Mouse (Mus musculus) hindbrain, embryonic 11.5 days (tissue): ENCODE data around the gene Arid2. TPM values are rescaled to one million over a fixed set of nuclear protein-coding genes. Genes with fewer than 3 reads are reported as not detected.
"Not testable (repeated sequence)": the region's sequence is repeated elsewhere in the genome, so short reads cannot be mapped to it uniquely, and the experiment has no call there.

Experiments used
- ATAC-seq: fragments of 200-750 bp; cut with Nextera tagmentation; 2 replicates; pipeline ENCODE4 v1.8.0; 2017; ENCODE audit warnings: mild to moderate bottlenecking, moderate TSS enrichment, moderate library complexity; ENCODE audit not compliant: low FRiP score
- DNase-seq: peaks from one replicate; pipeline ENCODE4 v3.0.0-alpha.2; 2015; ENCODE audit warnings: low spot score
- H3K27ac ChIP-seq: fragments of 300-500 bp; sonication (generic); 2 replicates; pipeline ENCODE4 v1.5.1; 2014; ENCODE audit warnings: mild to moderate bottlenecking, low read depth, low read length
- H3K27me3 ChIP-seq: fragments of 300-500 bp; sonication (generic); 2 replicates; pipeline ENCODE4 v1.6.1; 2014; ENCODE audit warnings: mild to moderate bottlenecking, low read length, moderate library complexity, mixed read lengths; ENCODE audit not compliant: control insufficient read depth, insufficient read depth
- H3K36me3 ChIP-seq: fragments of 300-500 bp; sonication (generic); 2 replicates; pipeline ENCODE4 v1.6.1; 2014; ENCODE audit warnings: mild to moderate bottlenecking, low read length, moderate library complexity, mixed read lengths; ENCODE audit not compliant: control insufficient read depth, insufficient read depth
- H3K4me1 ChIP-seq: fragments of 300-500 bp; sonication (generic); replicated peaks from 2 replicates; pipeline ENCODE4 v1.6.1; 2014; ENCODE audit warnings: low read length, mixed read lengths; ENCODE audit not compliant: control insufficient read depth, insufficient read depth
- H3K4me2 ChIP-seq: fragments of 300-500 bp; sonication (generic); replicated peaks from 2 replicates; pipeline ENCODE4 v1.6.1; 2014; ENCODE audit warnings: mild to moderate bottlenecking, low read depth, low read length
- H3K4me3 ChIP-seq: fragments of 300-500 bp; sonication (generic); 2 replicates; pipeline ENCODE4 v1.5.1; 2014; ENCODE audit warnings: low read depth, low read length
- H3K9ac ChIP-seq: fragments of 300-500 bp; sonication (generic); 2 replicates; pipeline ENCODE4 v1.6.1; 2014; ENCODE audit warnings: low read depth, low read length
- H3K9me3 ChIP-seq: fragments of 300-500 bp; sonication (generic); 2 replicates; pipeline ENCODE4 v1.6.1; 2016; ENCODE audit warnings: low read length; ENCODE audit not compliant: control insufficient read depth
- WGBS: fragments of 180-500 bp; shearing (Covaris S2); extraction: QIAGEN DNeasy Blood & Tissue Kit; methylation state at CpG from one replicate; pipeline ENCODE4 v1.1.7; 2014; 5-methylcytosine and 5-hydroxymethylcytosine counted together
- polyA plus RNA-seq: library from polyadenylated mRNA; unstranded; fragments of >200 nt; fragmentation: Nextera tagmentation; extraction: Ambion mirVana; gene quantifications from 2 replicates; pipeline ENCODE4 v1.2.1, GENCODE M21; 2014

Gene Arid2
- polyA plus RNA-seq, 1 experiment from 2014 or later = 39.0 TPM

GRCm38 (mm10) chr15:96325726-96326328, 38.5 kb downstream of the Arid2 start:
- no peak overlapping the region for H3K27ac ChIP-seq
- H3K27me3 ChIP-seq = no peaks in the 10 kb centered on the region
- H3K9ac ChIP-seq = no peak overlapping the region
- ATAC-seq = no peak
- H3K4me3 ChIP-seq = no peak overlapping the region
- H3K9me3 ChIP-seq = no peaks in the 10 kb centered on the region
- no peak for DNase-seq
- H3K4me1 ChIP-seq = no peaks in the 10 kb centered on the region
- WGBS = 83% methylated on average over 7 of the region's 7 CpGs
- H3K36me3 ChIP-seq = no peaks in the 10 kb centered on the region
- H3K4me2 ChIP-seq = no peak overlapping the region

- 91% methylated on average over 3 of the region's 4 CpGs for WGBS
- H3K9me3 ChIP-seq, H3K4me1 ChIP-seq, H3K27me3 ChIP-seq, ATAC-seq, H3K9ac ChIP-seq, H3K4me2 ChIP-seq, H3K4me3 ChIP-seq, DNase-seq, H3K36me3 ChIP-seq, H3K27ac ChIP-seq: not testable (repeated sequence)
These were observed 41.4 kb downstream of the Arid2 start for GRCm38 (mm10) chr15:96328722-96329121.

GRCm38 (mm10) chr15:96330536-96330935, 43.2 kb downstream of the Arid2 start:
- H3K9me3 ChIP-seq = no peaks in the 10 kb centered on the region
- ATAC-seq (no peak), DNase-seq (no peak)
- H3K4me2 ChIP-seq = no peak overlapping the region
- no peak overlapping the region for H3K9ac ChIP-seq
- WGBS = 89% methylated on average over 3 of the region's 3 CpGs
- no peak overlapping the region for H3K27ac ChIP-seq
- no peaks in the 10 kb centered on the region for H3K27me3 ChIP-seq
- no peak overlapping the region for H3K4me3 ChIP-seq
- no peaks in the 10 kb centered on the region for H3K36me3 ChIP-seq
- H3K4me1 ChIP-seq = no peaks in the 10 kb centered on the region; the same call in 1 of the 2 replicates

- Histone ChIP-seq H3K9ac (no peak overlapping the region), H3K4me2 (no peak overlapping the region), H3K4me1 (no peaks in the 10 kb centered on the region; the same call in 1 of the 2 replicates), H3K27me3 (no peaks in the 10 kb centered on the region), H3K27ac (no peak overlapping the region), H3K4me3 (no peak overlapping the region), H3K36me3 (no peaks in the 10 kb centered on the region), H3K9me3 (no peaks in the 10 kb centered on the region)
- DNase-seq = no peak
- no peak for ATAC-seq
- 80% methylated on average over 9 of the region's 9 CpGs for WGBS
These were observed 45.3 kb downstream of the Arid2 start for GRCm38 (mm10) chr15:96332468-96333213.

GRCm38 (mm10) chr15:96333350-96333749, 46.0 kb downstream of the Arid2 start:
- H3K36me3 ChIP-seq = no peaks in the 10 kb centered on the region

GRCm38 (mm10) chr15:96340924-96341323, 53.6 kb downstream of the Arid2 start:
- DNase-seq (no peak), ATAC-seq (no peak)
- no peaks in the 10 kb centered on the region for H3K27me3 ChIP-seq
- H3K4me3 ChIP-seq = no peak overlapping the region
- H3K9me3 ChIP-seq = no peaks in the 10 kb centered on the region
- no peaks in the 10 kb centered on the region for H3K36me3 ChIP-seq
- no peak overlapping the region for H3K4me2 ChIP-seq
- no peak overlapping the region for H3K9ac ChIP-seq
- no peak overlapping the region for H3K27ac ChIP-seq
- 92% methylated on average over 2 of the region's 2 CpGs for WGBS
- H3K4me1 ChIP-seq = no peaks in the 10 kb centered on the region

More at GRCm38 (mm10) chr15:96333350-96333749, 46.0 kb downstream of the Arid2 start:
- no peak for DNase-seq
- WGBS = 64% methylated on average over 5 of the region's 5 CpGs
- H3K27ac ChIP-seq = no peak overlapping the region
- H3K4me2 ChIP-seq = no peak overlapping the region
- H3K4me3 ChIP-seq = no peak overlapping the region
- no peak for ATAC-seq
- no peaks in the 10 kb centered on the region for H3K9me3 ChIP-seq
- H3K4me1 ChIP-seq = no peaks in the 10 kb centered on the region; the same call in 1 of the 2 replicates
- no peaks in the 10 kb centered on the region for H3K27me3 ChIP-seq
- H3K9ac ChIP-seq = no peak overlapping the region

GRCm38 (mm10) chr15:96342097-96342496, 54.8 kb downstream of the Arid2 start:
- Histone ChIP-seq H3K36me3 (no peaks in the 10 kb centered on the region), H3K27me3 (no peaks in the 10 kb centered on the region), H3K27ac (no peak overlapping the region), H3K4me1 (no peaks in the 10 kb centered on the region), H3K9ac (no peak overlapping the region), H3K4me2 (no peak overlapping the region), H3K9me3 (no peaks in the 10 kb centered on the region), H3K4me3 (no peak overlapping the region)
- DNase-seq = no peak
- WGBS = 93% methylated on average over 8 of the region's 8 CpGs
- no peak for ATAC-seq

- no peak overlapping the region for H3K9ac ChIP-seq
- no peaks in the 10 kb centered on the region for H3K4me1 ChIP-seq
- H3K27ac ChIP-seq = no peak overlapping the region
- no peaks in the 10 kb centered on the region for H3K9me3 ChIP-seq
- H3K36me3 ChIP-seq = no peaks in the 10 kb centered on the region
- 96% methylated on average over 3 of the region's 3 CpGs for WGBS
- ATAC-seq (no peak), DNase-seq (no peak)
- no peaks in the 10 kb centered on the region for H3K27me3 ChIP-seq
- H3K4me3 ChIP-seq = no peak overlapping the region
- H3K4me2 ChIP-seq = no peak overlapping the region
These were observed 55.6 kb downstream of the Arid2 start for GRCm38 (mm10) chr15:96342871-96343270.
